ENCODE assay signal across 8 mouse cellular contexts in the genomic region with DNA sequence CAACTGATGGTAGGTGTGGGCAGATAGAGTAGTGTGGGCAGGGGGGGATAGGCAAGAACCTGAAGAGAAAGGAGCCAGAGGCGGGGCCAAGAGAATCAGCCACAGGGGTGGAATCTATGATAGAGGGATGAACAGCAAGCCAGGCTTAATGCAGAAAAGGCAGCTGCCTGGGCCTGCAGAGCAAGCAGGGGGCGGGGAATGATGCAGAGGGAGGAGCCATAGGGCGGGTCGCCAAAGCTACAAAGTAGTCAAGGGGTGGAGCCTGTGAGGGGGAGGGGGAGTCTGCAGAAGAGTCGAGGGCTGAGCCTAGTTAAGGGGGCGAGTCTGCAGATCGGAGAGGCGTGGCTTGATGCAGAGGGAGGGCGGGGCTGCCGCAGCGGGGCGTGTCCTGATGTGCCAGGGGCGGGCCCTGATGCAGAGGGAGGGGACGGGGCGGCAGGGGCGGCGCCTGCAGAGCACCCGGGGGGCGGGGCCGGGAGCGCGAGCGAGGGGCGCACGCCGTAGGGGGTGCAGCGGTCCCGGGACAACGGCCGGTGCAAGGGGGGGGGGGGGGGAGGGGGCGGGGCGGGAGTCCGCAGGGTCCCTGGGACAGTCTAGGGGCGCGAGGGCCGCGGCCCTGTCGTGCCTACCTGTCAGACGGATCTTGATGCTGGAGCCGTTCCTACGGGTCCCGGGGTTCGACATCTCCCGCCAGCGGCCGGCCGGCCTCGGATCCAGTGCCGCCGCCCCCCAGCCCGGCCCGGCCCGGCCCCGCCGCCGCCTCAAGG. TPM values are rescaled to one million over a fixed set of nuclear protein-coding genes. Genes with fewer than 3 reads are reported as not detected.
DNase-seq lines count a peak whose midpoint lies in the region; ATAC-seq and TF ChIP-seq lines count a peak whose summit lies in the region.

No protein-coding gene starts in this region.

- H3K4me1 ChIP-seq in hindbrain, postnatal 0 days (ENCODE audit: insufficient read depth, low read length) = peaks cover 11% of the 10 kb centered on the region; the same call in 1 of the 2 replicates

- H3K9ac ChIP-seq in hindbrain, postnatal 0 days (replicated peaks; ENCODE audit: low read length) = peak overlapping the region; percentile 99

- DNase-seq in adipocyte (ENCODE audit: low spot score) = peak; percentile 91
- DNase-seq in gastrocnemius, adult 2 months = peak; percentile 90
- DNase-seq in hindbrain, postnatal 0 days (ENCODE audit: low spot score) = peak; percentile 91
- peak; percentile 73 to 83 for DNase-seq in left cerebral cortex, adult 9 months (ENCODE audit: low spot score in 2 of 2)
- peak; percentile 90 to 91 for DNase-seq in right cerebral cortex, postnatal 10 days (ENCODE audit: low spot score in 2 of 2)
- peak; percentile 89 for DNase-seq in urinary bladder, postnatal 14 days (ENCODE audit: low spot score)

- H3K4me2 ChIP-seq in hindbrain, postnatal 0 days (ENCODE audit: low read depth, low read length) = peak overlapping the region; percentile 81

- ATAC-seq in common myeloid progenitor, adult 5-6 weeks (replicated peaks; ENCODE audit: low read depth, poor library complexity, severe bottlenecking) = peak; percentile 77
- peak; percentile 84 for ATAC-seq in hindbrain, postnatal 0 days
- ATAC-seq in megakaryocyte progenitor cell, adult 5-6 weeks (replicated peaks; ENCODE audit: poor library complexity) = peak; percentile 78

- TF ChIP-seq CTCF in gastrocnemius, adult 2 months (IDR thresholded peaks at IDR 0.05) = no peak
- no peak for TF ChIP-seq CTCF in hindbrain, postnatal 0 days (IDR thresholded peaks at IDR 0.05; ENCODE audit: low read depth)

- peak overlapping the region; percentile 81 for H3K4me3 ChIP-seq in gastrocnemius, adult 2 months
- H3K4me3 ChIP-seq in hindbrain, postnatal 0 days (ENCODE audit: low read length) = peak overlapping the region; percentile 95

- no peaks in the 10 kb centered on the region for H3K27me3 ChIP-seq in hindbrain, postnatal 0 days (ENCODE audit: insufficient read depth, low read length)

- H3K36me3 ChIP-seq in hindbrain, postnatal 0 days (ENCODE audit: insufficient read depth, low read length) = no peaks in the 10 kb centered on the region

- no peaks in the 10 kb centered on the region for H3K9me3 ChIP-seq in hindbrain, postnatal 0 days (ENCODE audit: low read length)

- intact Hi-C loops in gastrocnemius, adult 2 months (cut with DNase I) = loop anchor here (2.0 to 5.0 kb wide), 3 partner anchors 16 to 83 kb away; no protein-coding TSS in a partner anchor

- WGBS in hindbrain, postnatal 0 days = 3% methylated on average over 19 of the region's 56 CpGs

- H3K27ac ChIP-seq in gastrocnemius, adult 2 months = peak overlapping the region; percentile 96
- peak overlapping the region; percentile 89 for H3K27ac ChIP-seq in hindbrain, postnatal 0 days

RNA-seq across cellular contexts. Expression of gene Smurf1, which starts 0.6 kb away (rescaled TPM):
- 3.1 and 4.4 TPM in 2 replicates for total RNA-seq in common myeloid progenitor, adult 5-6 weeks (2017)
- 10 to 100 TPM in 1 of 2 experiments, 1 to 10 TPM in 1; 9.3 to 16.8 TPM for total RNA-seq in gastrocnemius, adult 2 months (2021)
- total RNA-seq in hindbrain, postnatal 0 days (2014; rRNA removed) = 57.9 and 58.1 TPM in 2 replicates
- 19.5 and 22.6 TPM in 2 replicates for polyA plus RNA-seq in hindbrain, postnatal 0 days (2015; fragmentation: Nextera tagmentation; extraction: Ambion mirVana)
- 2.7 and 3.5 TPM in 2 replicates for total RNA-seq in megakaryocyte progenitor cell, adult 5-6 weeks (2015)
- 2.8 and 4.1 TPM in 2 replicates for total RNA-seq in megakaryocyte progenitor cell, adult 5-6 weeks (2017)

Comparison
In these comparisons a context has a peak if more than half of its experiments do, and no peak if none do; other contexts are left out.
1. Peak in every context shown above with its lines: DNase-seq, ATAC-seq, H3K4me3 ChIP-seq and H3K27ac ChIP-seq.